Mouse (Mus musculus): ENCODE data around the gene Pdxp. TPM values are rescaled to one million over a fixed set of nuclear protein-coding genes. Genes with fewer than 3 reads are reported as not detected.
A peak's percentile ranks its signal among the peaks of the same experiment; 100 is the strongest.
"Not testable (repeated sequence)": the region's sequence is repeated elsewhere in the genome, so short reads cannot be mapped to it uniquely, and the experiment has no call there.

Pdxp gene
- total RNA-seq (2021), result 10 to 100 TPM; 16.4 to 21.7 TPM
- long read RNA-seq, experiment 1, transcript Pdxp-201 (2 exons, 2,001 nt), result major isoform, 72 of 73 reads
- long read RNA-seq, experiment 1, partial matches to known transcripts, result 1 of 73 reads
- long read RNA-seq, experiment 1, other reads (novel, unspliced or antisense), result 0 of 73 reads
- long read RNA-seq, experiment 2, transcript Pdxp-201 (2 exons, 2,001 nt), result major isoform, 59 of 60 reads
- long read RNA-seq, experiment 2, partial matches to known transcripts, result 1 of 60 reads
- long read RNA-seq, experiment 2, other reads (novel, unspliced or antisense), result 0 of 60 reads

- peak; percentile 89 to 97 for DNase-seq (ENCODE audit: low spot score in 2 of 2)
Observed at GRCm38 (mm10) chr15:78913632-78914090, at the start of gene Pdxp. TSS of gene Pdxp (plus strand) at chr15:78913919.

- DNase-seq (ENCODE audit: low spot score in 2 of 2), result no peak
Observed at GRCm38 (mm10) chr15:78868398-78868797, 45.3 kb upstream of the Pdxp start.

DNA sequence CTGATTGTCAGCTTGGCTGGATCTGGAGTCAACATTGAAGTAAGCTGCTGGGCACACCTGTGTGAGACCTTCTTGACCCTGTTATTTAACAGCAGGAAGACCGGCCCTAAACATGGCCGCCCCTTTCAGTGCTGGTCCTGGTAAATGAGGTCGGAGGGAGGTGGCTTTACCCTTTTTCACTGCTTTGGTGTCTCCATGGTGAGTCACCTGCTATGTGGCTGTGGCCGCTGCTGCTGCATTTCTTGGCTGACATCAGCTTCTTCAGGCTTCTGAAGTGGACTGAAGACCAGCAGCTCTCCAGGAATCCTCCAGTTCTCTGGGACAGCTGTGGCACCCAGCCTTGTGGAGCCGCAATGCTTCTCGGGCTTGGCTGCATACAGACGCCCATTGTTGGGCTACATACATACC, 44.9 kb upstream of the Pdxp start:
- DNase-seq (ENCODE audit: low spot score in 2 of 2), result no peak

DNA sequence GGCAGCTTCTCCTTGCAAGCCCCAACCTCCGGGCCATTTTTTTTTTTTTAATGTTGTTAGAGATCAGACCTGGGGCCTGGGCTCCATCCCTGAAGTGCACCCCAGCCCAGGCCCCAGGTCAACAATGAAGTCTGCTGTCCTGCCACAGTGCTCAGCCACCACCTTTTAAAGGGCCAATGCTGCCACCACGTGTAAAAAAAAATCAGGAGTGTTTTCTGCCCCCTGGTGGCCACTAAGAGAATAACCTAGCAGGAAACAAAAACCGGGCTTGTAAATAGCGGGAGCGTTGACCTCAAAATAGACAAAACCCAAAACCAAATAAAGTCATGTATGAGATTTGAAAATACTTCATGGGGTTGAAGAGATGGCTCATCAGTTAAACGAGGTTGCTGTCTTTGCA, 43.9 kb upstream of the Pdxp start:
- no peak for DNase-seq (ENCODE audit: low spot score in 2 of 2)

- no peak for DNase-seq (ENCODE audit: low spot score in 2 of 2)
Observed at GRCm38 (mm10) chr15:78872021-78872608, 41.6 kb upstream of the Pdxp start.

DNA sequence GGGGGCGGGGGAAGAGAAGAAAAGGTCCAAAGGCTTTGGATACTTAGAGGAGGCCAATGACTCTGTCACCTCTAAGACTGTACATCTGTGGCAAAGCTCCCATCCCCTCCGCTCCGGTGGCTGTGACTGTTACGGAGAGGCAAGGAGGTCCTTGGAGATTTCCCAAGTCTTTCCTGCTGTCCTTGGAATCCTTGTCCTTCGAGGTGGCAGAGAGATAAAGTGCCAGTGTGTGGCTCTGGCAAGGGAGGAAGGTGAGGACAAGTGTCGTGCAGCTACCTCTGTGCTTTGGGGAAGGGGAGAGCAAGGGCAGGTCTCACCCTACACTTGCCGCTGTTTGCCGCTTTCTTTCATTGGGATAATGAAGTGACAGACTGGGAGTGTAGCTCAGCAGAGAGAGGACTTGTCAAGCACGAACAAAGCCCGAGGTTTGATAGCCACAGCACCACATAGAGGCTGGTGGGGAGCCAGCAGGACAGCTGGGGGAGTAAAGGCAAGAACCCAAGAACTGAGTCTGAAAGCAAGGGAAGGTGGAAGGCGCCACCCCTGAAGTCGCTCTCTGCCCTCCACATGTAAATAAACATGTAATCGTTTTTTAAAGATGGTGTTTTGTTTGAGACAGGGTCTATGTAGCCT, 39.8 kb upstream of the Pdxp start:
- DNase-seq (ENCODE audit: low spot score in 2 of 2), result no peak

DNA sequence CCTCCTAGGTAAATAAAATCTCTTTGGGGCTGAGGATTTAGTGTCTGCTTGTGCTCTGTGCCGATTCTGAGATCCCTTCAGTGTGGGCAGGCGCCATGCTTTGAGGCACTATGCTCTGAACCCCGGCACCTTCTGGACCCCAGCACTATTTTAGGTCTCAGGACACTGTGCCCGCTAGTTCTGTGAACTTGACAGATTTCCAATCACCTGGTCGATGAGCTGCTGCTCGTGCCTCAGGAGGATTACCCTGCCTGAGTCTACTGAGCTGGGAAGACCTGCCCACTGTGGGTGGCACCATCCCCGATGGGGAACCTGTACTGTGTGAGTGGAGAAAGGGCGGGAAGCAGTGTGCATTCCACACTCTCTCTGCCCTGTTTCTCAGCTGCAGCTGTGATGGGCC, 38.7 kb upstream of the Pdxp start:
- DNase-seq (ENCODE audit: low spot score in 2 of 2), result no peak

DNA sequence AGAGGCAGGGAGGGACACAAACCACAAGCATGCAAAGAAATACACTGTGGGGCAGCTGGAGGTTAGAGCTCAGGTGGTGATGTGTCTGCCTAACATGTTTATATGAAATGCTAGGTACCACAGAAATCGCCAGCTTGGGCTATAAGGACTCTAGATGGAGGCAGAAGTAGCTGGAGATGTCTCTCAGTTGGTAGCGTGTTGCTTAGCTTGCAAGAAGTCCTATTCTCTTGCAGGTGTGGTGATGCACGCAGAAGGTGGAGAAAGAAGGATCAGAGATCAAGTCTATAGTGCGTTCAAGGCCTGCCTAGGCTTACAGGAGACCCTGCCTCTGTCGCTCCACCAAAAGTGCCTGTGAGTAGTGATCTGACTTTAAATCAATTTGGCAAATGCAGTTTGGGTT, 38.2 kb upstream of the Pdxp start:
- no peak for DNase-seq (ENCODE audit: low spot score in 2 of 2)

DNA sequence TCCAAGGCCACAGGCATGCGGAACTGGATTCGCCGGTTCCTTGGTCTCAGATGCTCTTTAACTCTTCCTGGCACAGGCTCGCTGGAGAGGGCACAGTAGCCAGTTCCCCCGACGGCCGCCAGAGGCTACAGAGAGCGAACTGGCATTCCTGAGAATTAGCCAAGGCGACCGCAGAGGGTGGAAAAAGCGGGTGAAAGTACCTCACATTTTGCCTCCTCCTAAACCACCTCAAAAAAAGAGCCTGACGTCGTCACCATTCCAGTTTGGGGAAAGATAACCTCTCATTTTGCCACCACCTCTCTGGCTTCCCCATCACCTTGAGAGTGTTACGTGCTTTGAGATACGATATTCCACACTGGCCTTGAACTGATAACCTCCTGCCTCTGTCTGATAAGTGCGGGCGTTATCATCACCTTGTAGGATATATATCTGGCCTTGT, 37.4 kb upstream of the Pdxp start:
- peak in 1 of 2 experiments; percentile 82 for DNase-seq (ENCODE audit: low spot score in 2 of 2)

- peak; percentile 79 to 92 for DNase-seq (ENCODE audit: low spot score in 2 of 2)
Observed at GRCm38 (mm10) chr15:78876991-78877809, 36.5 kb upstream of the Pdxp start, which contains the start of gene Gga1. TSS of gene Gga1 (plus strand) at chr15:78877190.

DNA sequence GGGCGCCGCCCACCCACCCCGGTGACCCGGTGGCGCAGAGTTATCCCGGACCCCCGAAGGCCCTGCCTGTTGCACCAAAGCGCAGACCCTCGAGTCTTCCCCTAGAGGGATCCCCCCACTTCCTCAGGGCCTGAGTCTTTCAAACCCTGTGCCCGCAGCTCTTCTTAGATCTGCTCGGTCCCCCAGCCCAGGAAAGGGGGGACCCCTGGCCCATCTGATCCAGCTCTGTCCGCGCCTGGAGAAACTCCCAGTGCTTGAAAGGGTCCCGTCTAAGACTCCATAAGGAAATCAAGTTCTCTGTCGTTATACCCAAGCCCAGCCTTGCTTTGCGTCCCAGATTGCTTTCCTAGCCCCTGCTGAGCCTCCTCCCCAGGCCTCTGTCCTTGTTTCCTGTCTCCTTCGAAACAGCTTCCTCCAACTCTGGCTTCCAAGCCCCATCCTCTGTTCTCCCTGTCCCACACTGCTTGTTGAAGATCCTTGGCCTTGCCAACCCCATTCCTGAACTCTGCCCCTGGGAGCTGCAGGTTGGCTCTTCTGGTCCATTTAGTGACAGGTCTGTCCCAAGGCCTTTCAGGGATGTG, 35.8 kb upstream of the Pdxp start:
- peak in 1 of 2 experiments; percentile 32 for DNase-seq (ENCODE audit: low spot score in 2 of 2)

GRCm38 (mm10) chr15:78878792-78879516, 34.8 kb upstream of the Pdxp start:
- not testable (repeated sequence) for DNase-seq (ENCODE audit: low spot score in 2 of 2)

GRCm38 (mm10) chr15:78880432-78880831, 33.3 kb upstream of the Pdxp start:
- no peak for DNase-seq (ENCODE audit: low spot score in 2 of 2)

- no peak for DNase-seq (ENCODE audit: low spot score in 2 of 2)
Observed at GRCm38 (mm10) chr15:78881828-78882227, 31.9 kb upstream of the Pdxp start.

DNA sequence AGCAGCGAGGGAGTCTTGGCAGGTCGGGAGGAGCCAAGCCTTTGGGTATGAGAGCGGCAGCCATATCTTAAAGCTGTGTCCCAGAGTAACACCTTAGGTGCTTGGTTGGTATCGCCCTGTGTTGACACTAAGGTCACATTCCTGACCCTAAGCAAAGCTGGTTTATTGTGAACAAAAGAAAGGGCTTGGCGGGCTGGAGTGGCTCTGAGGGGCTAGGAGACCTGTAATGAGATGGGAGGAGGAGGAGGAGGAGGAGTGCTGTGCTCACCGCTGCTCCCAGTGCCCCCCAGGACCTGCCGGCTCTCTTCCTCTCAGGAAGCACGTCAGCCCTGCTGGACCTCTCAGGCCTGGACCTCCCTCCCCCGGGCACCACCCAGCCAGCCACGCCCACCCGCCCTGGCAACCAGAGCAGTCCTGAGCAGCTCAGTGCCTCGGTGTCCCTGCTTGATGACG, 24.3 kb upstream of the Pdxp start:
- DNase-seq (ENCODE audit: low spot score in 2 of 2), result no peak

GRCm38 (mm10) chr15:78892440-78892839, 21.3 kb upstream of the Pdxp start:
- no peak for DNase-seq (ENCODE audit: low spot score in 2 of 2)

- DNase-seq (ENCODE audit: low spot score in 2 of 2), result no peak
Observed at GRCm38 (mm10) chr15:78894726-78895125, 19.0 kb upstream of the Pdxp start.

GRCm38 (mm10) chr15:78895741-78896140, 18.0 kb upstream of the Pdxp start:
- DNase-seq (ENCODE audit: low spot score in 2 of 2), result no peak

- DNase-seq (ENCODE audit: low spot score in 2 of 2), result no peak
Observed at GRCm38 (mm10) chr15:78896149-78896548, 17.6 kb upstream of the Pdxp start.

DNA sequence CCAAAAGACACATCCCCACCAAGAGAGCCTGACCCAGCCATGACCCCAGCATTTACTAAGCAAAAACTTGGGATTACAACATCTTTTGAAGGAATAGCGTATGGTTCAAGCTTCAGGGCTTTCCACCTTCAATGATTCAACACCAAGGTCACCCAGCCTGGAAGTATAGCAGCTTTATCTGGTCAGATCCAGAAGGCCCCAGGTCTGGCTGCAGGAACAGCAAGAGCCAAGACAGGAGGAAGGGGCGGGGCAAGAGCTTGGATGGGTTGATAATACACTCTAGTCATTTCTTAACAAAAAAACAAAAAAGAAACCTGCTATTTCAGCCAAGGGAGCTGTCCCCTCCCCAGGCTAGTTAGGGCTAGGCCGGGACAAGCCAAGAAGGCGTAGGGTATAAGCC, 16.2 kb upstream of the Pdxp start:
- no peak for DNase-seq (ENCODE audit: low spot score in 2 of 2)

Measured in gastrocnemius, postnatal 4 days (tissue).